Mouse (Mus musculus): Measurements from ENCODE around the gene Rxra.

DNA sequence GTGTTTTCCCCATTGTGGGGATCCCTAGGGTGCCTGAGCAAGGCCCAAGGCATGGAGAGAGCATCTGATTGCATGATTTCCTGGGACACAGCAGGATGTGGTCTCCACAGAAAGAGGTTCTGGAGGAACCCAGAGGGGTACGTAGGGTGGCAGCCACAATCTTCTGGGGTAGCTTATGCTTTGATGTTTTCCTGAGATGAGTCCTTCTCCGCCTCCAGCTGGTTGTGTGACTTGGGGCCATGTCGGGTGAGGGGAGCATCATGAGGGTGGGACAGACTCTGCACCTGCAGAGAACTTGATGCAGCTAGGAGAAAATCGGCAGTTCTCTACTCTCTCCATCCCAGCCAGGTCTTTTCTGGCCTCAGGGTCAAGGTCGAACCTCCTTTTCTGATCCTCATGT, 36.4 kb downstream of the Rxra start:
- TF ChIP-seq POLR2A (IDR thresholded peaks at IDR 0.05; ENCODE audit: borderline replicate concordance, control insufficient read depth, low read depth, low read length) (no peak), CTCF (IDR thresholded peaks at IDR 0.05; ENCODE audit: control insufficient read depth, insufficient read depth, low read length) (no peak)

Measured in bone marrow, adult 2 months (tissue).